Mouse (Mus musculus) cerebellum, adult 2 months (tissue): ENCODE data around the gene Cutc.

ENCODE experiments used
- CTCF ChIP-seq: fragments of 200-500 bp; IDR thresholded peaks from 2 replicates; pipeline ENCODE4 v1.5.1; 2011; ENCODE audit warnings: low read depth, mild to moderate bottlenecking, control low read depth, low read length, moderate library complexity, borderline replicate concordance; ENCODE audit not compliant: insufficient read depth
- POLR2A ChIP-seq: fragments of 200-500 bp; IDR thresholded peaks from 2 replicates; pipeline ENCODE4 v1.6.1; 2011; ENCODE audit warnings: low read length, control low read depth, borderline replicate concordance; ENCODE audit not compliant: insufficient read depth

- TF ChIP-seq POLR2A = no peak
- no peak for TF ChIP-seq CTCF
These were observed 14.9 kb downstream of the Cutc start for GRCm38 (mm10) chr19:43767549-43768322.
